Mouse (Mus musculus) forebrain, embryonic 14.5 days (tissue): ENCODE data around the gene Cisd3. TPM values are rescaled to one million over a fixed set of nuclear protein-coding genes. Genes with fewer than 3 reads are reported as not detected.
"Not testable (repeated sequence)": the region's sequence is repeated elsewhere in the genome, so short reads cannot be mapped to it uniquely, and the experiment has no call there.

Experiments
- ATAC-seq: fragments of 200-750 bp; cut with Nextera tagmentation; 2 replicates; pipeline ENCODE4 v1.8.0; 2017; ENCODE audit warnings: mild to moderate bottlenecking, moderate library complexity
- DNase-seq: peaks from one replicate; pipeline ENCODE4 v3.0.0-alpha.2; 2015; ENCODE audit warnings: low spot score
- H3K27ac ChIP-seq: fragments of 300-500 bp; sonication (generic); 2 replicates; pipeline ENCODE4 v1.5.1; 2014; ENCODE audit warnings: low read depth, mild to moderate bottlenecking, control low read depth, low read length, moderate library complexity
- H3K27me3 ChIP-seq: fragments of 300-500 bp; sonication (generic); replicated peaks from 2 replicates; pipeline ENCODE4 v1.6.1; 2014; ENCODE audit warnings: low read length, control low read depth, mixed read lengths; ENCODE audit not compliant: control insufficient read depth, insufficient read depth
- H3K36me3 ChIP-seq: fragments of 300-500 bp; sonication (generic); 2 replicates; pipeline ENCODE4 v1.6.1; 2014; ENCODE audit warnings: low read length, control low read depth; ENCODE audit not compliant: control insufficient read depth, insufficient read depth
- H3K4me1 ChIP-seq: fragments of 300-500 bp; sonication (generic); 2 replicates; pipeline ENCODE4 v1.6.1; 2014; ENCODE audit warnings: antibody characterized with exemption, low read length, control low read depth; ENCODE audit not compliant: control insufficient read depth, insufficient read depth
- H3K4me2 ChIP-seq: fragments of 300-500 bp; sonication (generic); 2 replicates; pipeline ENCODE4 v1.6.1; 2014; ENCODE audit warnings: mild to moderate bottlenecking, control low read depth, low read length
- H3K4me3 ChIP-seq: fragments of 300-500 bp; sonication (generic); 2 replicates; pipeline ENCODE4 v1.5.1; 2014; ENCODE audit warnings: low read depth, low read length, control low read depth
- H3K9ac ChIP-seq: fragments of 300-500 bp; sonication (generic); 2 replicates; pipeline ENCODE4 v1.6.1; 2014; ENCODE audit warnings: mild to moderate bottlenecking, low read length, control low read depth, moderate library complexity
- H3K9me3 ChIP-seq: fragments of 300-500 bp; sonication (generic); replicated peaks from 2 replicates; pipeline ENCODE4 v1.6.1; 2016; ENCODE audit warnings: low read length, control low read depth, mixed read lengths; ENCODE audit not compliant: control insufficient read depth
- WGBS: fragments of 180-500 bp; shearing (Covaris S2); extraction: QIAGEN DNeasy Blood & Tissue Kit; methylation state at CpG from one replicate; pipeline ENCODE4 v1.1.7; 2014; 5-methylcytosine and 5-hydroxymethylcytosine counted together
- polyA plus RNA-seq: library from polyadenylated mRNA; unstranded; fragments of >200 nt; fragmentation: Nextera tagmentation; extraction: Ambion mirVana; gene quantifications from 2 replicates; pipeline ENCODE4 v1.2.1, GENCODE M21; 2014

The Cisd3 gene
- polyA plus RNA-seq, 1 experiment from 2014 or later: 19.5 TPM

DNA sequence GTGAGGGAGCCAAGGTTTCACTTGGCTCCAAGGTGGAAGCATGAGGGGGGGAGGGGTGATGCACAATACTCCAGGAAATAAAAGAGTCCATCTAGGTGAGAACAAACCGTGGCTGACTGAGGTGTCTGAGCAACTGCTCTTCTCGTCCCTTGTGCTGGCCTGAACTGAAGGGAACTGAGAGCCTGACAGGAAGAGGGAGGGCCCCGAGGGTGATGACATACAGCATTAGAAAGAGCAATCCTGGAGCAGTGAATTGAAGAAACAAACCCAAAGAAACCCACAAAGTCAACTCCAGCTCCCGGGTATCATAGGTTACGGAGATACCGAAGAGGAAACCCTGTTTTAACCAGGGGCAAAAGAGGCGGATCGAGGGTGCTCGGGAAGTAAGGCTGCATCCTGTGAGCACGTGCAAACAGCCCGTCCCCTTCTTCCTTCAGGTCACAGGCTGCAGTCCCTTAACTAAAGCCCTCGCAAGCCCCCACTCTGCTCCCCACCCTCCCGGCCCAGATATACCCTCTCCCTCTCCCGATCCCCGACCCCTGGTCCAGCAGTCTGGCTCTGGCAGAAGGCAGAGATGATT lies 32.7 kb downstream of the Cisd3 start:
- H3K9me3 ChIP-seq: no peaks in the 10 kb centered on the region
- peaks cover 86% of the 10 kb centered on the region for H3K36me3 ChIP-seq
- no peaks in the 10 kb centered on the region for H3K27me3 ChIP-seq
- no peak overlapping the region for H3K4me2 ChIP-seq
- H3K4me3 ChIP-seq: no peak overlapping the region
- ATAC-seq: no peak
- H3K27ac ChIP-seq: no peak overlapping the region
- no peaks in the 10 kb centered on the region for H3K4me1 ChIP-seq
- no peak overlapping the region for H3K9ac ChIP-seq
- DNase-seq: no peak
- 87% methylated on average over 15 of the region's 15 CpGs for WGBS

DNA sequence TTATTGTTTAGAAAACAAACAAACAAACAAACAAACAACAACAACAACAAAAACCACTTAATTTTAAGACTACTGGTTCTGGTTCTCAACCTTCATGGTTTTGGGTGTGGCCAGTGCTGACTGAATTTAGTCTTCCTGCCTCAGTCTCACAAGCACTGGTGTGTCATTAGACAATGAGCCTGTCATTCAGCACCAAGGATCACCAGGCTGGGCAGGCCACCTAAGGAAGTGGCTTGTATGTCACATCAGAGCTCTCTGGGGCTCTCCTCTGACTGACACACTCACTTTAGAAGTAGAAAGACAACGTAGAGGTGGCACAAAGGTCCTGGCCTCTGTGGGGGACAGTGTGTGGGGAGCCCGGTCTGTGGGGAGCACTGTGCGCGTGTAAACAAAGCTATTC lies 33.4 kb downstream of the Cisd3 start:
- DNase-seq: no peak
- Histone ChIP-seq H3K4me2 (no peak overlapping the region), H3K9me3 (no peaks in the 10 kb centered on the region), H3K4me3 (no peak overlapping the region), H3K4me1 (no peaks in the 10 kb centered on the region), H3K36me3 (peaks cover 86% of the 10 kb centered on the region), H3K9ac (no peak overlapping the region), H3K27ac (no peak overlapping the region), H3K27me3 (no peaks in the 10 kb centered on the region)
- no peak for ATAC-seq
- 87% methylated on average over 4 of the region's 4 CpGs for WGBS

DNA sequence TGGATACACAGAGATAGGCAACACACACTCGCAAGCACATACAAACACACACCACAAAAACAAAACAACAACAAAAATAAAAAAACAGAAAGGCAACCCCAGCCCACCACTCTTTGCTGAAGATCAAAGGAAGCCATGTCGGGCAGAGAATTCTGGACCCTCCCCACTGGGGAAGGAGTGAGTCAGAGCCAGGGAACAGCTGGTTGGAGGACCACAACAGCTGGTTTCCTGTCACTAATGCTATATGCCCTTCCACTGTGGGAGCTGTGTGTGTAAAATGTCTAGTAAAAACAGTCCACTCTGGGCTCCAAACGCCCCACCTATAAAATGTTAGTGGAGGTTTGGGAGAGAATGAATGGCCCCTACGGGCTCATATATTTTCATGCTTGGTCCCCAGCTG lies 35.7 kb downstream of the Cisd3 start:
- Histone ChIP-seq H3K4me1 (no peaks in the 10 kb centered on the region), H3K27ac (no peak overlapping the region), H3K9me3 (no peaks in the 10 kb centered on the region), H3K36me3 (peaks cover 92% of the 10 kb centered on the region), H3K9ac (no peak overlapping the region), H3K4me3 (no peak overlapping the region), H3K4me2 (no peak overlapping the region), H3K27me3 (no peaks in the 10 kb centered on the region)
- WGBS: 92% methylated on average over 4 of the region's 4 CpGs
- ATAC-seq (no peak), DNase-seq (no peak)

DNA sequence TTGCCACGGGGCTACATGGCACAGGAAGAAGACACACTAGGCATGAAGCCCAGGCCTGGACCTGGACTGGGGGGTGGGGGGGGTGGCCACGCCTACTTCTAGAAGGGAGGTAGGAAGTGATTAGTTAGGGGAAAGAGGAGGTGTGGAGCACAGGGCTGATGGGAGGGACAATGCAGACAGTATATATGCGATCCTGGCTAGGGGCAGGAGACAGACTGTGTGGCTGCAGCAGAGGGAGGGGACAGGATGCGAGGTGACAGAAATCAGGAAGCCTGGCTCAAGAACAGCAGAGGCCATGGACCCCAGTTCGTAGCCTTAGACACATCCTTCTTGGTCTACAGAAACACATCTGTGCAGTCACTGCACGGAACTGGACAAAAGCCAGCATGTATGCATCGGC lies 38.1 kb downstream of the Cisd3 start:
- Histone ChIP-seq H3K4me2 (no peak overlapping the region), H3K9me3 (no peaks in the 10 kb centered on the region), H3K36me3 (peaks cover 95% of the 10 kb centered on the region), H3K4me1 (no peaks in the 10 kb centered on the region), H3K9ac (no peak overlapping the region), H3K4me3 (no peak overlapping the region), H3K27ac (no peak overlapping the region), H3K27me3 (no peaks in the 10 kb centered on the region)
- ATAC-seq: no peak
- WGBS: 91% methylated on average over 7 of the region's 7 CpGs
- DNase-seq: no peak

DNA sequence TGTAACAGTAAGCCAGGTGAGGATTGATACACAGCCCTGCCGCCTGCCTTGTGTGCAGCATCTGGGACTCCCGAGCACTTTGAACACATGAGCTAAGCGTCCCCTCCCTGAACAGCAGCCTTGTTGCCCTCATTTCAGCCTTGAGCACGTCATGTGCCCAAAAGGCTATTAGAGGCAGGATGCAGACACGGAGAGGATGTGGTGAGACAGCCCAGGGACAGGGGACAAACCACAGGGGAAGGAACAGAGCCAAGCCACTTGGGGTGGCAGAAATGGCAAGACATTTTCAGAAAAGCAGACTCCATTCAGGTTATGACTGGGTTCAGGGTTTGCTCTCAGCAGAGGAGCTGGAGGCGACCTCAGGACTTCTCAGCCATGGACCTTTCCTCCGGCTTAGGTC lies 42.7 kb downstream of the Cisd3 start:
- H3K4me2 ChIP-seq: no peak overlapping the region
- no peak for DNase-seq
- no peaks in the 10 kb centered on the region for H3K4me1 ChIP-seq
- no peaks in the 10 kb centered on the region for H3K9me3 ChIP-seq
- WGBS: 87% methylated on average over 7 of the region's 7 CpGs
- ATAC-seq: no peak
- H3K4me3 ChIP-seq: no peak overlapping the region
- H3K9ac ChIP-seq: no peak overlapping the region
- H3K27ac ChIP-seq: no peak overlapping the region
- no peaks in the 10 kb centered on the region for H3K27me3 ChIP-seq
- peaks cover 81% of the 10 kb centered on the region for H3K36me3 ChIP-seq

DNA sequence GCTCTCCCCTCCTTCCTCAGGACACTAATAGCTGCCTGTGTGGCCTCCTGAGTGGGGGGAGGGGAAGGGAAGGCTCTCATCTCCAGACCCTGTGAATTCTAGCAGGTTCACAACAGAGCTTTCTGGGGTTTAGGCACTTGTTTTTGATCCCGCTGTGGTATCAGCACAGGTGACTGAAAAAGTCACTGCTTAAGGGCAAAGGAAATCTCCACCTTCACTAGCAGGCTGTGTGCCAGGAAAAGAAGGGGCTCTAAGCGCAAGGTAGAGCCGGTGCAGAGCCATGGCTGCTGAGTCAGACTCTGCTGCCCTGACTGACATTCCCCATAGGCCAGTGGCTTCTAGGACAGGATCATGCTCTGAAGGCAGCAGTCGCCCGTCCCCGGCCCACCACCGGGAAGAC lies 43.1 kb downstream of the Cisd3 start:
- Histone ChIP-seq H3K27me3 (no peaks in the 10 kb centered on the region), H3K9me3 (no peaks in the 10 kb centered on the region), H3K4me1 (peaks cover under 1% of the 10 kb centered on the region; the same call in 1 of the 2 replicates), H3K36me3 (peaks cover 77% of the 10 kb centered on the region), H3K27ac (no peak overlapping the region), H3K4me3 (no peak overlapping the region), H3K4me2 (no peak overlapping the region), H3K9ac (no peak overlapping the region)
- no peak for ATAC-seq
- DNase-seq: no peak
- 88% methylated on average over 7 of the region's 7 CpGs for WGBS

DNA sequence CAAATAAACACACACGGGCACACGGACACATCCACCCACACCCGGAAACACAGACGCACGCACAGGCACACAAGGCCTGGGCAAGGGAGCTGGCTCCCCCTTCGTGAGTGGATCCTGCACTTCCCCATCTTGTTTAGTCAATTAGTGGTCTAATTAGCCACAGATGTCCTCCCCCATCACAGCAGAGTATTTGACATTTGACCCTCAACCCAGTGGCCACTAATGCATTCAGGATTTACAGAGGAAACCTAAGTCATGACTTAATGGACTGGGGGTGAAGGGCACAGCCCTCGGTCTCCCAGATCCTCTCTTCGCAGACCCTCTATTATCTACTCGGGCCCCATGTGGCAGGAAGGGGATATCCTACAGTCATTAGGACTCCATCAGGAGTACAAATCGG lies 48.1 kb downstream of the Cisd3 start:
- H3K4me1 ChIP-seq: peaks cover 2% of the 10 kb centered on the region; the same call in 1 of the 2 replicates
- H3K9me3 ChIP-seq: no peaks in the 10 kb centered on the region
- no peak overlapping the region for H3K27ac ChIP-seq
- no peak overlapping the region for H3K4me3 ChIP-seq
- no peaks in the 10 kb centered on the region for H3K27me3 ChIP-seq
- ATAC-seq (no peak), DNase-seq (no peak)
- H3K4me2 ChIP-seq: no peak overlapping the region
- peaks cover 32% of the 10 kb centered on the region for H3K36me3 ChIP-seq
- no peak overlapping the region for H3K9ac ChIP-seq
- WGBS: 37% methylated on average over 10 of the region's 10 CpGs

DNA sequence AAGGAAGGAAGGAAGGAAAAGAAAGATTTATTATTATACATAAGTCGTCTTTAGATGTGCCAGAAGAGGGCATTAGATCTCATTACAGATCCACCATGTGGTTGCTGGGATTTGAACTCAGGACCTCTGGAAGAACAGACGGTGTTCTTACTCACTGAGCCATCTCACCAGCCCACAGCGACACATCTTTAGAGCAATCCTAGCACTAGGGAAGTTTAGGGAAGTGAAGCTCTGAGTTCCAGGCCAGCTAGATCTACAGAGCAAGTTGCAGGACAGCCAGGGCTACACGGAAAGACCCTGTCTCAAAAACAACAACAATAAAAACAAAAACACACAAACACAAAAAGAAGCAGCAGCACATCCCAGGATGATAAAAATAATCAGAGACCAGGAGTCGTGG lies 49.2 kb downstream of the Cisd3 start:
- not testable (repeated sequence) for H3K27me3 ChIP-seq, H3K27ac ChIP-seq, H3K4me2 ChIP-seq, H3K4me3 ChIP-seq, H3K9me3 ChIP-seq, H3K4me1 ChIP-seq, ATAC-seq, H3K9ac ChIP-seq, DNase-seq
- peaks cover 21% of the 10 kb centered on the region for H3K36me3 ChIP-seq
- WGBS: 93% methylated on average over 5 of the region's 5 CpGs

DNA sequence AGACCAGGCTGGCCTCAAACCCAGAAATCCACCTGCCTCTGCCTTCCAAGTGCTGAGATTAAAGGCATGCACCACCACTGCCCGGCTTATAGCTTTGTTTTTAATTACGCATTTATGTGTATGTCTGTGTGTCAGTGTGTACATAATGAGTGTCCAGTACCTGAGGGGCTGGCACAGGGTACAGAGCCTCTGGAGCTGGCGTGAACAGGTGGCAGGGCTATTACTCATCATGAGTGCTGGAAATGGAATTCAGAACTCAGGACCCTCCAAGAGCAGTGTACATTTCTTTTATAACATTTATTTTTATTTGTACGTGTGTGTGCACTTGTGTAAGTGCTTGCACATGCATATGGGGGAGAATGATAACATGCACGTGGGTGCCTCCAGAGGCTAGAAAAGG lies 51.0 kb downstream of the Cisd3 start:
- H3K4me2 ChIP-seq: no peak overlapping the region
- H3K4me1 ChIP-seq: peaks cover 2% of the 10 kb centered on the region; the same call in 1 of the 2 replicates
- no peaks in the 10 kb centered on the region for H3K9me3 ChIP-seq
- DNase-seq (no peak), ATAC-seq (no peak)
- peaks cover 6% of the 10 kb centered on the region for H3K36me3 ChIP-seq
- H3K27me3 ChIP-seq: no peaks in the 10 kb centered on the region
- no peak overlapping the region for H3K4me3 ChIP-seq
- no peak overlapping the region for H3K9ac ChIP-seq
- 87% methylated on average over 5 of the region's 5 CpGs for WGBS
- H3K27ac ChIP-seq: no peak overlapping the region
